Mouse (Mus musculus): Measurements from ENCODE around the gene Zfp91. TPM values are rescaled to one million over a fixed set of nuclear protein-coding genes. Genes with fewer than 3 reads are reported as not detected.
A peak's percentile ranks its signal among the peaks of the same experiment; 100 is the strongest.

Zfp91 gene
- polyA plus RNA-seq, 1 experiment, result 28.9 TPM

- no peak overlapping the region for H3K4me2 ChIP-seq (ENCODE audit: low read depth)
- no peak overlapping the region for H3ac ChIP-seq (ENCODE audit: control insufficient read depth, insufficient read length)
- H3K27me3 ChIP-seq (ENCODE audit: control insufficient read depth, insufficient read depth, insufficient read length), result no peaks in the 10 kb centered on the region
- H3K4me3 ChIP-seq, result no peak overlapping the region
- no peaks in the 10 kb centered on the region for H3K79me2 ChIP-seq (ENCODE audit: control insufficient read depth, insufficient read depth)
- no peak for TF ChIP-seq MAX (IDR thresholded peaks at IDR 0.05; ENCODE audit: low read depth)
- TF ChIP-seq E2F4 (IDR thresholded peaks at IDR 0.05; ENCODE audit: insufficient read depth), result no peak
- no peak for TF ChIP-seq MYOD1 (IDR thresholded peaks at IDR 0.05; ENCODE audit: control insufficient read depth in 1 of 3, insufficient read length in 2 of 3, low read depth in 2 of 3)
- no peak for TF ChIP-seq TCF3 (IDR thresholded peaks at IDR 0.05; ENCODE audit: insufficient read length, low read depth)
- no peaks in the 10 kb centered on the region for H3K36me3 ChIP-seq (ENCODE audit: control insufficient read depth, insufficient read depth)
These were observed 10.3 kb upstream of the Zfp91 start for GRCm38 (mm10) chr19:12806214-12806613.

DNA sequence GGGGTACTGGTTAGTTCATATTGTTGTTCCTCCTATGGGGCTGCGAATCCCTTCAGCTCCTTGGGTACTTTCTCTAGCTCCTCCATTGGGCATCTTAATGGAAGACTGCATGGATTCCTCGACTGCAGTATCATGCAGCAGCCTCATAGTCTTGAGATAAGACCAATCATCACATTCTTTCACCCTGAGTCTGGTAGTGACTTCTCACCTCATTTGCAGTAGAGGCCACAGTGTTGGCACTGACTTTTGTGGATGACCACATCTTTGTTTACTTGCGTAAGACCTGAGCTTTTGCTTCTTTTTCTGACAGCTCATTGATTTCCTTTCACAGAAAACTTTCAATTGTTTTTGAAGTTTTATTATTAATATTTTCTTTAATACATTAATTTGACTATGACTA is 9.8 kb upstream of the Zfp91 start:
- H3K4me2 ChIP-seq (ENCODE audit: low read depth), result no peak overlapping the region
- TF ChIP-seq POLR2A (IDR thresholded peaks at IDR 0.05; ENCODE audit: insufficient read length, low read depth) (no peak), CEBPB (IDR thresholded peaks at IDR 0.05; ENCODE audit: insufficient read depth, poor library complexity, severe bottlenecking) (0 out of 2 replicates have a peak, but pooled peaks have one; percentile 10)
- no peak overlapping the region for H3K4me3 ChIP-seq
- H3ac ChIP-seq (ENCODE audit: control insufficient read depth, insufficient read length), result no peak overlapping the region
- H3K36me3 ChIP-seq (ENCODE audit: control insufficient read depth, insufficient read depth), result no peaks in the 10 kb centered on the region
- no peaks in the 10 kb centered on the region for H3K79me2 ChIP-seq (ENCODE audit: control insufficient read depth, insufficient read depth)
- H3K27me3 ChIP-seq (ENCODE audit: control insufficient read depth, insufficient read depth, insufficient read length), result no peaks in the 10 kb centered on the region

DNA sequence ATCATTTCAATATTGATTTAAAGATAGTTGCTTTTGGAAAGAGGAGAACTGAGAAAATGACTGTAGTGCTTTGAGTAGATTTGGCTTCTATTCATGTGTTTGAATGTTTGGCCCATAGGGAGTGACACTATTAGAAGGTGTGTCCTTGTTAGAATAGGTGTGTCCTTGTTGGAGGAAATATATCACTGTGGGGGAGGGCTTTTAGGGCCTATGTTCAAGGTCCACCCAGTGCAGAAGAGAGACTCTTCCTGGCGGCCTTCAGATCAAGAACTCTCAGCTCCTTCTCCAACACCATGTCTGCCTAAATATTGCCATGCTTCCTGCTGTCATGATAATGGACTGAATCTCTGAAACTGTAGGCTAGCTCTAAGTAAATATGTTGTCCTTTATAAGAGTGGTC is 8.3 kb upstream of the Zfp91 start:
- no peak overlapping the region for H3K4me3 ChIP-seq
- TF ChIP-seq REST (IDR thresholded peaks at IDR 0.05; ENCODE audit: insufficient read depth, insufficient read length) (no peak), TCF3 (IDR thresholded peaks at IDR 0.05; ENCODE audit: insufficient read length, low read depth) (no peak), POLR2A (IDR thresholded peaks at IDR 0.05; ENCODE audit: insufficient read length, low read depth) (no peak), MYOG (IDR thresholded peaks at IDR 0.05; ENCODE audit: control insufficient read depth in 1 of 3, insufficient read depth in 1 of 3, insufficient read length in 2 of 3, low read depth in 2 of 3) (no peak), SRF (IDR thresholded peaks at IDR 0.05; ENCODE audit: control insufficient read depth, insufficient read length, low read depth) (no peak), MYOD1 (IDR thresholded peaks at IDR 0.05; ENCODE audit: control insufficient read depth in 1 of 3, insufficient read length in 2 of 3, low read depth in 2 of 3) (no peak), USF1 (IDR thresholded peaks at IDR 0.05; ENCODE audit: low read depth) (no peak), MAX (IDR thresholded peaks at IDR 0.05; ENCODE audit: low read depth) (no peak), TCF12 (IDR thresholded peaks at IDR 0.05; ENCODE audit: insufficient read depth, poor library complexity, severe bottlenecking) (no peak), POLR2AphosphoS2 (IDR thresholded peaks at IDR 0.05; ENCODE audit: insufficient read length, low read depth) (no peak), E2F4 (IDR thresholded peaks at IDR 0.05; ENCODE audit: insufficient read depth) (no peak), CEBPB (IDR thresholded peaks at IDR 0.05; ENCODE audit: insufficient read depth, poor library complexity, severe bottlenecking) (no peak)

DNA sequence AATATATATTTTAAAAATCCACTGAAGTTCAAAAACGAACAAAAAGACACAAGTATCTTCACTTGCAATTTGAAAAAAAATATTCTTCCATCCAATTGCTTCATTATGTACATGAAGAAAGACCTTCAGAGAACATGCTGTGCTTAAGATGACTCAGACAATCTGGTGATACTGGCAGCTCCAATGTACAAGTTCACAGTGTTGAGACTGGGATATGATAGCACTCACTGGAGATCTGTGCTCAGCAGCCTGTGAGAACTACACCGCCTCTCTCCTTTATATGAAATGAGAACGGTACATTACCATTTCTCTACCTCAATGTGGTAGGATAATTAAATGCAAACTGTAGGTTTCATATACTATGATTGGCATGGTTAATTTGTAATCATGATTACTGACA is 6.9 kb upstream of the Zfp91 start:
- TF ChIP-seq POLR2A (IDR thresholded peaks at IDR 0.05; ENCODE audit: insufficient read length, low read depth) (no peak), E2F4 (IDR thresholded peaks at IDR 0.05; ENCODE audit: insufficient read depth) (no peak), MYOG (IDR thresholded peaks at IDR 0.05; ENCODE audit: control insufficient read depth in 1 of 3, insufficient read depth in 1 of 3, insufficient read length in 2 of 3, low read depth in 2 of 3) (no peak), TCF3 (IDR thresholded peaks at IDR 0.05; ENCODE audit: insufficient read length, low read depth) (no peak)
- no peak overlapping the region for H3K4me3 ChIP-seq

More for the DNA sequence above, 8.3 kb upstream of the Zfp91 start:
- Histone ChIP-seq H3K36me3 (ENCODE audit: control insufficient read depth, insufficient read depth) (no peaks in the 10 kb centered on the region), H3K4me2 (ENCODE audit: low read depth) (no peak overlapping the region), H3K79me2 (ENCODE audit: control insufficient read depth, insufficient read depth) (no peaks in the 10 kb centered on the region), H3ac (ENCODE audit: control insufficient read depth, insufficient read length) (no peak overlapping the region), H3K27me3 (ENCODE audit: control insufficient read depth, insufficient read depth, insufficient read length) (no peaks in the 10 kb centered on the region)

DNA sequence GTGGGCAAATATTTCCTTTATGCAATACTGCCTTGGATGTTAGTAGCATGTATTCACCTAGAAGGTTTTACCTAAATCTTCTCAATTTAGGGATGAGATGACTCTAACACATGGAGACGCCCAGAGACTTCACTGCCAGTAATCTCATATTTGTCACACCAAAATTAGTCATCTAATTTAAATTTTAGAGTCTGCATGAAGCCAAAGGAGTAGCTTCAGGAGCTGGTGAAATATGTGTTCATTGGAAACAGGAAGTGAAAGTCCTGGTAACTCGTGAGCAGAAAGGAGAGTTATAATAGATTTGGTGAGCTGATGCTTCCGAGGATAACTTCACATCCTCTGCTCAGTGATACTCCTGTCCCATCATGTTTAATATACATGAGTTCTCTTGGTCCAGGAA is 5.1 kb upstream of the Zfp91 start:
- TF ChIP-seq TCF12 (IDR thresholded peaks at IDR 0.05; ENCODE audit: insufficient read depth, poor library complexity, severe bottlenecking) (no peak), TCF3 (IDR thresholded peaks at IDR 0.05; ENCODE audit: insufficient read length, low read depth) (no peak)
- Histone ChIP-seq H3K4me3 (no peak overlapping the region), H3K4me2 (ENCODE audit: low read depth) (no peak overlapping the region), H3K36me3 (ENCODE audit: control insufficient read depth, insufficient read depth) (no peaks in the 10 kb centered on the region), H3K27me3 (ENCODE audit: control insufficient read depth, insufficient read depth, insufficient read length) (no peaks in the 10 kb centered on the region), H3ac (ENCODE audit: control insufficient read depth, insufficient read length) (no peak overlapping the region), H3K79me2 (ENCODE audit: control insufficient read depth, insufficient read depth) (no peaks in the 10 kb centered on the region)

More for the DNA sequence above, 6.9 kb upstream of the Zfp91 start:
- H3K36me3 ChIP-seq (ENCODE audit: control insufficient read depth, insufficient read depth), result no peaks in the 10 kb centered on the region
- H3K27me3 ChIP-seq (ENCODE audit: control insufficient read depth, insufficient read depth, insufficient read length), result no peaks in the 10 kb centered on the region
- H3K79me2 ChIP-seq (ENCODE audit: control insufficient read depth, insufficient read depth), result no peaks in the 10 kb centered on the region
- no peak overlapping the region for H3ac ChIP-seq (ENCODE audit: control insufficient read depth, insufficient read length)
- H3K4me2 ChIP-seq (ENCODE audit: low read depth), result no peak overlapping the region

GRCm38 (mm10) chr19:12800621-12801020 is 4.7 kb upstream of the Zfp91 start:
- Histone ChIP-seq H3K4me3 (no peak overlapping the region), H3K79me2 (ENCODE audit: control insufficient read depth, insufficient read depth) (no peaks in the 10 kb centered on the region), H3K27me3 (ENCODE audit: control insufficient read depth, insufficient read depth, insufficient read length) (no peaks in the 10 kb centered on the region), H3K36me3 (ENCODE audit: control insufficient read depth, insufficient read depth) (no peaks in the 10 kb centered on the region), H3ac (ENCODE audit: control insufficient read depth, insufficient read length) (no peak overlapping the region), H3K4me2 (ENCODE audit: low read depth) (no peak overlapping the region)
- TF ChIP-seq SRF (IDR thresholded peaks at IDR 0.05; ENCODE audit: control insufficient read depth, insufficient read length, low read depth) (no peak), MAX (IDR thresholded peaks at IDR 0.05; ENCODE audit: low read depth) (no peak), CEBPB (IDR thresholded peaks at IDR 0.05; ENCODE audit: insufficient read depth, poor library complexity, severe bottlenecking) (no peak), TCF12 (IDR thresholded peaks at IDR 0.05; ENCODE audit: insufficient read depth, poor library complexity, severe bottlenecking) (no peak), MYOG (IDR thresholded peaks at IDR 0.05; ENCODE audit: control insufficient read depth in 1 of 3, insufficient read depth in 1 of 3, insufficient read length in 2 of 3, low read depth in 2 of 3) (no peak), POLR2A (IDR thresholded peaks at IDR 0.05; ENCODE audit: insufficient read length, low read depth) (no peak), REST (IDR thresholded peaks at IDR 0.05; ENCODE audit: insufficient read depth, insufficient read length) (no peak), TCF3 (IDR thresholded peaks at IDR 0.05; ENCODE audit: insufficient read length, low read depth) (no peak), MYOD1 (IDR thresholded peaks at IDR 0.05; ENCODE audit: control insufficient read depth in 1 of 3, insufficient read length in 2 of 3, low read depth in 2 of 3) (no peak), USF1 (IDR thresholded peaks at IDR 0.05; ENCODE audit: low read depth) (no peak), E2F4 (IDR thresholded peaks at IDR 0.05; ENCODE audit: insufficient read depth) (no peak), POLR2AphosphoS2 (IDR thresholded peaks at IDR 0.05; ENCODE audit: insufficient read length, low read depth) (no peak)
